Mouse (Mus musculus) embryonic fibroblast, embryonic 13.5 days (primary cell): Measurements from ENCODE around the gene Fam81a.

Source experiments
- CTCF ChIP-seq: IDR thresholded peaks from 2 replicates; pipeline ENCODE4 v1.5.1; 2011; ENCODE audit warnings: mild to moderate bottlenecking, control low read depth, low read length, moderate library complexity, borderline replicate concordance; ENCODE audit not compliant: insufficient read depth
- POLR2A ChIP-seq: IDR thresholded peaks from 2 replicates; pipeline ENCODE4 v1.6.1; 2011; ENCODE audit warnings: low read depth, mild to moderate bottlenecking, control low read depth, low read length, moderate library complexity

GRCm38 (mm10) chr9:70140340-70140739 is 2.0 kb downstream of the Fam81a start:
- TF ChIP-seq POLR2A = no peak
- no peak for TF ChIP-seq CTCF
